Mouse (Mus musculus) ES-E14 (cell line): ENCODE data around the gene Palm3. TPM values are rescaled to one million over a fixed set of nuclear protein-coding genes. Genes with fewer than 3 reads are reported as not detected.

ENCODE experiments used
- DNase-seq: peaks from one replicate; pipeline ENCODE4 v3.0.0-alpha.2; 2013; ENCODE audit warnings: low read depth, low spot score
- H3K27ac ChIP-seq: 2 replicates; pipeline ENCODE4 v1.5.1; 2012; ENCODE audit warnings: low read depth, mild to moderate bottlenecking, low read length, moderate library complexity, mixed read lengths; ENCODE audit not compliant: poor library complexity, insufficient read depth, severe bottlenecking
- H3K36me3 ChIP-seq: 2 replicates; pipeline ENCODE4 v1.6.1; 2012; ENCODE audit warnings: mild to moderate bottlenecking, low read length, moderate library complexity, mixed read lengths; ENCODE audit not compliant: control insufficient read depth, poor library complexity, insufficient read depth, severe bottlenecking
- H3K4me1 ChIP-seq, 2 experiments: fragments of 150-350 bp in 1 of 2; sonication (generic) in 1 of 2; 2 replicates each; pipeline ENCODE4 v1.6.1; 2012; ENCODE audit warnings: low read length in 2 of 2, mild to moderate bottlenecking in 1 of 2, mixed read lengths in 1 of 2; ENCODE audit not compliant: control insufficient read depth in 2 of 2, insufficient read depth in 2 of 2, poor library complexity in 1 of 2
- H3K4me3 ChIP-seq, 2 experiments: fragments of 150-350 bp in 1 of 2; sonication (generic) in 1 of 2; 2 replicates each; pipeline ENCODE4 v1.5.1; 2012; ENCODE audit warnings: low read length in 2 of 2, low read depth in 1 of 2, mild to moderate bottlenecking in 1 of 2, mixed read lengths in 1 of 2; ENCODE audit not compliant: insufficient read depth in 1 of 2, poor library complexity in 1 of 2, severe bottlenecking in 1 of 2
- H3K9ac ChIP-seq: 2 replicates; pipeline ENCODE4 v1.6.1; 2012; ENCODE audit warnings: low read depth, mild to moderate bottlenecking, low read length, mixed read lengths; ENCODE audit not compliant: poor library complexity, insufficient read depth, severe bottlenecking
- H3K9me3 ChIP-seq: fragments of 150-350 bp; sonication (generic); 2 replicates; pipeline ENCODE4 v1.6.1; 2012; ENCODE audit warnings: low read depth, mild to moderate bottlenecking, low read length; ENCODE audit not compliant: control insufficient read depth, insufficient read depth
- CHD2 ChIP-seq: IDR thresholded peaks from 2 replicates; pipeline ENCODE4 v1.6.1; 2014; ENCODE audit warnings: mild to moderate bottlenecking, low read depth, low read length, inconsistent platforms
- HCFC1 ChIP-seq: IDR thresholded peaks from 2 replicates; pipeline ENCODE4 v1.6.1; 2012; ENCODE audit warnings: low read length, inconsistent platforms, borderline replicate concordance; ENCODE audit not compliant: insufficient read depth
- MAFK ChIP-seq: IDR thresholded peaks from 2 replicates; pipeline ENCODE4 v1.6.1; 2014; ENCODE audit warnings: mild to moderate bottlenecking, low read depth, low read length, inconsistent platforms; ENCODE audit not compliant: insufficient read depth
- ZC3H11A ChIP-seq: IDR thresholded peaks from 2 replicates; pipeline ENCODE4 v1.6.1; 2012; ENCODE audit warnings: low read depth, mild to moderate bottlenecking, inconsistent platforms, low read length, borderline replicate concordance
- ZNF384 ChIP-seq: IDR thresholded peaks from 2 replicates; pipeline ENCODE4 v1.6.1; 2012; ENCODE audit warnings: low read depth, low read length, inconsistent platforms
- in situ Hi-C, 2 experiments: fragments of 600-800 bp; cut with MboI; formaldehyde crosslinking; loops; one replicate each; pipeline ENCODE4 v1.15.1; 2025; ENCODE audit warnings: low sequenced_read_pairs in 2 of 2, inconsistent platforms in 1 of 2; ENCODE audit not compliant: unreplicated experiment in 2 of 2
- total RNA-seq: library from RNA; depleted of rRNA; stranded (reverse); fragments of 300-350 nt; gene quantifications from 2 replicates; pipeline ENCODE4 v1.2.3, GENCODE M21; 2012

Palm3 gene
- total RNA-seq, 1 experiment: 29.0 TPM

DNA sequence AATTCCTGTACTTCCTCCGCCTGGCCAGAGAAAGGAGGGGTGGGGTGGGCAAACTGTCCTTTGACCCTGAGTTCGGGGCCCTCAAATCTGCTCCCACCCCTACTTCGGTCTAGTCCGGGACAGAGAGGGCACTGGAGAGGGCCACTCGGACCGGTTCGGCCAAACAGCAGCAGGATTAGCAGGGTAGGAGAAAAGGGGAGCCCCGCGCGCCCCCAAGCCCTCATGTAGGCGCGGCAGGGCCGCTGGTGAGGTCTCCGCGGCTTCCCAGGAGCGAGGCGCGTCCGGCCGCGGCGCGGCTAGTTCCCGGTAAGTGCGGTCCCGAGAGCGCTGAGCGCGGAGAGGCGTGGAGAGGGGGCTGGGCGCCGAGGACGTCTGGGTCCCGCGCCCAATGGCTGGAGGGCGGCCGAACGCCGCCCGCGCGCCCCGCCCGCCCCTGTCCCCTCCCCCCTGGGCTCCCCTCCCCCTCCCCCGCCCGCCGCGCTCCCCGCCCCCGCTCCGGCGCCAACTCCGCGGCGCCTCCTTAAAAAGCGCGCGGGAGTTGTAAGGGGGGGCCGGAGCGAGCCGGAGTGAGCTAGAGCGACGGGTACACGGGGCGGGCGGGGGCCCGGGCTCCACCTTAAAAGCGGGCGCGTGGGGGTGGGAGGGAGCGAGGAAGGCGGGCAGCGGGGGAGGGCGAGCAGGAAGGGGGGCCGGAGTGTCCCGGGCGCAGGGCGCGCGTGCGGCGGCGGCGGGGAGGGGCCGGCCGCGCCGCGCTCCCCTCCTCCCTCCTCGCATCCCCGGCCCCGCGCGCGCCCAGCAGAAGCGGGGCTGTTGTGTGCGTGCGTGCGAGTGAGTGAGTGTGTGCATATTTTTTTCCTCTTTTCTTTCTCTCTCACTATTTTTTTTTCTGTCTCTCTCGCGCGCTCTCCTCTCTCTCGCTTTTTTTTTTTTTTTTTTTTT is 24.4 kb upstream of the Palm3 start:
- Histone ChIP-seq H3K36me3 (peaks cover 17% of the 10 kb centered on the region), H3K4me3 (peak overlapping the region; percentile 77 to 97), H3K27ac (peak overlapping the region; percentile 85), H3K9ac (peak overlapping the region; percentile 95), H3K9me3 (no peaks in the 10 kb centered on the region), H3K4me1 (peaks cover 6 to 14% of the 10 kb centered on the region in 2 experiments)
- DNase-seq: no peak
- in situ Hi-C loops: no loop called here
- TF ChIP-seq HCFC1 (0 out of 2 replicates have a peak, but pooled peaks have one; percentile 51), MAFK (no peak), ZNF384 (peak; percentile 97)

DNA sequence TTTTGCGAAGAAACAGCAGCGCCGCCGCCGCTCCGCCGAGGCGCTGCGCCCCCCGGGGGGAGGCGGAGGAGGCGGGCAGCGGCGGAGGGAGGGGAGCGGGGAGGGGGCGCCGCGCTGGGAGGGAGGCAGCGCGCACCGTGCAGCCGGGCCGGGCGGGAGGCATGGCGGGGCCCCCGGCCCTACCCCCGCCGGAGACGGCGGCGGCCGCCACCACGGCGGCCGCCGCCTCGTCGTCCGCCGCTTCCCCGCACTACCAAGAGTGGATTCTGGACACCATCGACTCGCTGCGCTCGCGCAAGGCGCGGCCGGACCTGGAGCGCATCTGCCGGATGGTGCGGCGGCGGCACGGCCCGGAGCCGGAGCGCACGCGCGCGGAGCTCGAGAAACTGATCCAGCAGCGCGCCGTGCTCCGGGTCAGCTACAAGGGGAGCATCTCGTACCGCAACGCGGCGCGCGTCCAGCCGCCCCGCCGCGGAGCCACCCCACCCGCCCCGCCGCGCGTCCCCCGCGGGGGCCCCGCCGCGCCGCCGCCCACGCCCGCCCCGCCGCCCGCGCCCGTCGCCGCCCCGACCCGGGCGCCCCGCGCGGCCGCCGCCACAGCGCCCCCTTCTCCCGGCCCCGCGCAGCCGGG is 23.6 kb upstream of the Palm3 start, which contains the start of gene Samd1:
Gene Samd1 (plus strand): TSS at position 162 of the 631 bp plus-strand sequence.
- Histone ChIP-seq H3K9ac (peak within 1 kb of the TSS; percentile 95), H3K4me3 (peak within 1 kb of the TSS; percentile 81 to 97), H3K36me3 (peaks cover 20% of the 10 kb centered on the region), H3K4me1 (peaks cover 6 to 15% of the 10 kb centered on the region in 2 experiments), H3K27ac (peak within 1 kb of the TSS; percentile 85), H3K9me3 (no peaks in the 10 kb centered on the region)
- TF ChIP-seq MAFK (no peak), HCFC1 (no peak), CHD2 (no peak), ZNF384 (no peak), ZC3H11A (no peak)
- DNase-seq: no peak
- in situ Hi-C loops: no loop called here

DNA sequence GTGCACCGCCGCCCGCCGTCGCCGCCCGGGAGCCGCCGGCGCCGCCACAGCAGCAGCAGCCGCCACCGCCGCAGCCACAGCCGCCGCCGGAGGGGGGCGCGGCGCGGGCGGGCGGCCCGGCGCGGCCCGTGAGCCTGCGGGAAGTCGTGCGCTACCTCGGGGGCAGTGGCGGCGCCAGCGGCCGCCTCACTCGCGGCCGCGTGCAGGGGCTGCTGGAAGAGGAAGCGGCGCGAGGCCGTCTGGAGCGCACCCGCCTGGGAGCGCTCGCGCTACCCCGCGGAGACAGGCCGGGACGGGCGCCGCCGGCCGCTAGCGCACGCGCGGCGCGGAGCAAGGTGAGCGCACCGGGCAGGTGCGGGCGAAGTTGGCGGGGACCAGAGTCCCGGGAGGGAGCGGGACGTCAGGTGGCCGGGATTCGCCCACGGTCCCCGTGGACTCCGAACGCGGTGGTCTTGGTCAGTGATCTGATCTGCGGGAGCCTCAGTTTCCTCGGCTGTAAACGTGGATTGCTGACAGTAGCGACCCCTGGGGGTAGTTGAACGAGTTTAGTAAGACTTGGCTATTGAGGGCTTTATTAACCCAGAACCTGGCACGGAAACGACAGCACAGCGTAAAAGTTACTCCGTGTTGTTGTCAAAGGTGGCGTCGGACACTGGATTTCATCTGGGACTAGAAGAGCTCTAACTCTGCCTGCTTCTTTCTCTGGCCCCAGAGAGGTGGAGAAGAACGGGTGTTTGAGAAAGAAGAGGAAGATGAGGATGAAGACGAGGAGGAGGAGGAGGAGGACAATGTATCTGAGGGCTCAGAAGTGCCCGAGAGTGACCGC is 22.8 kb upstream of the Palm3 start:
- Histone ChIP-seq H3K36me3 (peaks cover 21% of the 10 kb centered on the region), H3K9ac (peak overlapping the region; percentile 93), H3K4me3 (peak overlapping the region; percentile 81 to 97), H3K27ac (peak overlapping the region; percentile 85), H3K9me3 (no peaks in the 10 kb centered on the region), H3K4me1 (peaks cover 6 to 20% of the 10 kb centered on the region in 2 experiments)
- DNase-seq: no peak
- in situ Hi-C loops: no loop called here
- TF ChIP-seq HCFC1: no peak
- no peak for TF ChIP-seq ZNF384
- no peak for TF ChIP-seq ZC3H11A
- no peak for TF ChIP-seq MAFK
- TF ChIP-seq CHD2: no peak

DNA sequence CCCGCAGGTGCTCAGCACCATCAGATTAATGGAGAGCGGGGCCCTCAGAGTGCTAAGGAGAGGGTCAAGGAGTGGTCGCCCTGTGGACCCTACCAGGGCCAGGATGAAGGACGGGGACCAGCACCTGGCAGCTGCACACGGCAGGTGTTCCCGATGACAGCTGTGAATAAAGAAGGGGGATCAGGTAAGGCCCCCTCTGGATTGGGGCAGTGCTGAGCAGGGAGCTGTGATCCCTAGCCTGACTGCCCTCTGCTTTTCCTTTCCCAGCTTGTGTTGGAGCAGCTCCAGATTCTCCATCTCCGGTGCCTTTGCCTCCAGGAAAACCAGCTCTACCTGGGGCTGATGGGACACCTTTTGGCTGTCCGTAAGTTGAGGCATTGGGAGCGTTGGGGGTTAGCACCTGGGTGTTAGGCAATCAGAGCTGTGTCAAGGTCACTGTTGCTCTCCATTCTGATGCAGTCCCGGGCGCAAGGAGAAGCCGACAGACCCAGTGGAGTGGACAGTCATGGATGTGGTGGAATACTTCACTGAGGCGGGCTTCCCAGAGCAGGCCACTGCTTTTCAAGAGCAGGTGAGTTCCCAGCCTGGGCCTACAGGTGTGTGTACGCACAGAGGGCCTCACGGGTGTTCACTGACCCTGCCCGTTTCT is 22.1 kb upstream of the Palm3 start:
- no peak for DNase-seq
- in situ Hi-C loops: no loop called here
- H3K9ac ChIP-seq: peak overlapping the region; percentile 93; the same call in 1 of the 2 replicates
- H3K4me1 ChIP-seq: peaks cover 8 to 22% of the 10 kb centered on the region in 2 experiments
- H3K36me3 ChIP-seq: peaks cover 21% of the 10 kb centered on the region
- TF ChIP-seq ZC3H11A (no peak), MAFK (no peak), CHD2 (no peak), HCFC1 (no peak), ZNF384 (no peak)
- no peak overlapping the region for H3K27ac ChIP-seq
- H3K9me3 ChIP-seq: no peaks in the 10 kb centered on the region
- peak overlapping the region; percentile 81 to 97 for H3K4me3 ChIP-seq
